Mouse (Mus musculus): ENCODE measurements around the gene Fen1. TPM values are rescaled to one million over a fixed set of nuclear protein-coding genes. Genes with fewer than 3 reads are reported as not detected.

Gene Fen1
- 1 to 10 TPM; 8.4 to 9.1 TPM for total RNA-seq (2021)
- long read RNA-seq, experiment 1, transcript Fen1-202 (2 exons, 2,100 nt), result minor isoform, 11 of 40 reads
- long read RNA-seq, experiment 1, transcript Fen1-201 (2 exons, 2,341 nt), result major isoform, 17 of 40 reads
- long read RNA-seq, experiment 1, transcript Fen1-203 (2 exons, 2,152 nt), result minor isoform, 11 of 40 reads
- long read RNA-seq, experiment 1, partial matches to known transcripts, result 0 of 40 reads
- long read RNA-seq, experiment 1, other reads (novel, unspliced or antisense), result 1 of 40 reads
- long read RNA-seq, experiment 2, transcript Fen1-202 (2 exons, 2,100 nt), result minor isoform, 11 of 32 reads
- long read RNA-seq, experiment 2, transcript Fen1-201 (2 exons, 2,341 nt), result major isoform, 20 of 32 reads
- long read RNA-seq, experiment 2, partial matches to known transcripts, result 0 of 32 reads
- long read RNA-seq, experiment 2, other reads (novel, unspliced or antisense), result 0 of 32 reads

- peak; percentile 89 for DNase-seq
Observed at GRCm38 (mm10) chr19:10203848-10204615, at the start of gene Fen1, which contains the start of gene Tmem258. Gene Fen1, minus strand, starts transcription at chr19:10204169. Gene Tmem258, plus strand, starts transcription at chr19:10204014.

DNA sequence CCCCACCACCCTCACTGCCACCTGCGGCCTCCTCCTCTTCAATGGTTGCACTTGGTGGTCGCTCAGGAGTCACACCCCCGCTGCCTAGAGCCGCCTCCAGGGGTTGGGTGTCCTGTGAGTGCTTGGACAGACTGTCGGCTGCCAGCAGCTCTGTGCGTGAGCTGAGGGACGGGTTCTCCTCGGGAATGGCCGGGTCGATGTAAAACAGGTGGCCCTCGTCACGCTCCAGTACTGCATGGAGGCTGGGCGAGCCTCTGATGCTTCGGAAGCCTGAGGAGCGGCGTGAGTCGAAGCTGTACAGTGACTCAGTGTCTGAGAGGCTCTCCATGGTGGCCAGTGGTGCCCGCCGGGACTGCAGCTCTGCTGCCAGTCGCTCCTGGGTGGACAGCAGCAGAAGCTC lies 44.2 kb upstream of the Fen1 start:
- DNase-seq, result no peak

- no peak for DNase-seq
Observed at GRCm38 (mm10) chr19:10247165-10247564, 43.2 kb upstream of the Fen1 start.

DNA sequence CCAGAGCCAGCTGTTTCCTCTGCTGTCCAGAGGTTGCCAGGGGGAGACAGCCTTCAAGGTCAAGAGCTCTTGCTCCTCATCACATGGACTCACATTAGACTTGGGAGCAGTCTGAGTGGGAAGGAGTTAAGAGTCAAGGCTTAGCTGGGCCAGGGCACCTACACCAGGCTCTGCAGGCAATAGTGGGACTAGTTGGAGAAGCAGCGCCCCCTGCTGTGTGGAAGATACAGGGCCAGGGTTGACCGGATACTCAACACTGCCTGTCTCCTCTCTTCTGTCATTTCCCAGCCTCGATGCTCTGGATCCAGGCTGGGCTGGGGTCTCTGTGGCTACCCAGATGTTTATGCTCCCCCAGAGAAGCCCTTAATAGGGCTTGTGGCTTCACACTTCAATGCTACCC lies 40.2 kb upstream of the Fen1 start:
- DNase-seq, result peak; percentile 64

DNA sequence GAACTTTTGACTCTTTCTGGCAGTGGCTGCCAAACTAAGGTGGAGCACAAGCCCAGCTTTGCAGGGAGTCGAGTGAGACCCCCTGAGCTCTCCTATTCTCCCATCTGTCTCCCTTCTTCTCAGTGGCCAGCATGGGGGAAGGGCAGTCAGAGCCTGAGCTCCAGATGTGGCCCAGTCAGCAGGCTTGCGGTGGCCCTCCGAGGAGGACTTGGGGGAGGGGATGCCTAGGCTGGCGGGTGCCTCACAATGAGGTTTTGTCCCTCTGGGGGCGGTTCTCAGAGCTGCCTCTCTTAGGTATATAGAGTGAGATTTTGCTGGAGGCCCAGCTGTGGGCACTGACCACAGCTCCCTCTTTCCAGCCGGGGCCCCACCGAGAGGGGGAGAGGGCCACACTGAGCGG lies 38.9 kb upstream of the Fen1 start:
- DNase-seq, result no peak

DNA sequence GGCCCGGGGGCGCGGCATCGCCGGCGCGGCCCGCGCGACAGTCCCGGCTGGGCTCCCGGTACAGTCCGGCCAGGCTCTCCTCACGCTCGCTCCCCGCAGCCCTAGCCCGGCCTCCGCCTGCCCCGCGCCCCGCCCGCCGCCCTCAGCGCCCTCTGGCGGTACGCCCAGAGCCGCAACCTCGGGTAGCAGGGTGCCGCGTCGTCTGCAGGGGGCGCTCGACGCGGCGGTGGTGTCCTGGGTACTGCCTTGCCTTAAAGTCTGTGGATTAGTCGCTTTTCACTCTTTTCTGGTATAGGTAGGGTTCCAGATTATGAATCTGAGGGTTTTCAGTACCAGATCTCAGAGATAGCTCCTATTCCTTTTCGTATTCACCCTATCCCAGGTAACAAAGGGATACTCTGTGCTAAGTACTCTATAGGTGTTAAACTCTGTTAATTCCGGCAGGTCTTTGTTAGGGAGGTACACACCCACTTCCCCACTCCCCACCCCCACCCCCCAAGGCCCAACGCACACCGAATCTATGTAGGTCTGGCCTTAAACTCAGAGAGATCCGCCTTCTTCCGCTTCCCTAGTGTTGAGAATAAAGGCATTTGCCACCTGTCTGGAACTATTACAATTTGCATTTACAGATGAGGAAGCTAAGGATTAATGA lies 36.8 kb upstream of the Fen1 start, which contains the start of gene Myrf:
Myrf (minus strand) TSS at position 95 of the 652 bp plus-strand sequence.
- peak; percentile 86 for DNase-seq

DNA sequence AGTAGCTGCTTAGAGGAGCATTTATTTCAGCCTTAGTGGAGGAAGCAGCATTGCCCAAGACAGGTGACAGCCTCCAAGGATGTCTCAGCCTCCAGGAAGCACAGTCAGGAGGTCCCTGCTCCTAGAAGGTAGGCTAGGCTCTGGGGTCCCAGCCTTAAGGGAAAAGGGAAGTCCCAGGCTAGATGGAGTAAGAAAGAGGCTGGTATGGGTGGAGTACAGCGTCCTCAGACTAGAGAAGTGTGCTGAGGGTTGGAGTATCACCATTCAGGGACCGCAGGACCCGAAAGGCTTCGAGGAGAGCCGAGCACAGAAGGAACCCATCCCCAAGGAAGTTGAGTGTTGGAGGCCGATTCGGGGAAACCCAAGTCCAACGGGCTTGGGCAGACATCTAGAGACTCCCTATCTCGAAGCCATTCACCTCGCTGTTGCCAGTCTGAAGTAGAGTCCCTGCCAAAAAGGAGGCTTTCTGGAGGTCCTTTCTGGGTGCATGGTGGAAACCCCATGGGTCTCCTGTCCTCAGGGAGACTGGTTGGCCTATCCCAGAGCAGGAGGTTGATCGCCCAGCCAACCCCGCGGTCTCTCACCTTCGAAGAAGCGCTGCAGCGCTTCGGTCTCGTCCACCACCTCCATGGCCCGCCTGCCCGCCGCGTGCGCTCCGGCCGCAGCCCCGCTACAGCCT lies 36.1 kb upstream of the Fen1 start:
- no peak for DNase-seq

DNA sequence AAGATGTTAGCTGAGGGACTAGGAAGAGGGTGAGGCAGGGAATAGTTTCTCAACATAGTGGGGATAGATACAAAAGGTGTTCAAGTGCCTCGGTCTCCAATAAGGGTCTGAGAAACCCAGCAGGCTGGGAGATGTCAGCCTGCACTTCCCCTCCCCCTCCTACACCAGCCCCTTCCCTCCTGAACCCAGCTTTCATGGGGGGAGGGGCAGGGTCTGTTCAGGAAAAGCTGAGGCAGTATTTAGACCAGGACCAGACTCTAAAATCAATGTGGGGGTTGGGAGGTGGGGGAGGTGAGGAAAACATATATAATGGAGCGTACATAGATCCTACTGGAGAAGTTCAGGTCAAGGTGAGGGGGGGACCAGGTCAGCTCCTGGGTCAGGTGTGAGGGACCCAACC lies 35.5 kb upstream of the Fen1 start:
- DNase-seq, result no peak

GRCm38 (mm10) chr19:10238477-10238876 lies 34.5 kb upstream of the Fen1 start:
- no peak for DNase-seq

DNA sequence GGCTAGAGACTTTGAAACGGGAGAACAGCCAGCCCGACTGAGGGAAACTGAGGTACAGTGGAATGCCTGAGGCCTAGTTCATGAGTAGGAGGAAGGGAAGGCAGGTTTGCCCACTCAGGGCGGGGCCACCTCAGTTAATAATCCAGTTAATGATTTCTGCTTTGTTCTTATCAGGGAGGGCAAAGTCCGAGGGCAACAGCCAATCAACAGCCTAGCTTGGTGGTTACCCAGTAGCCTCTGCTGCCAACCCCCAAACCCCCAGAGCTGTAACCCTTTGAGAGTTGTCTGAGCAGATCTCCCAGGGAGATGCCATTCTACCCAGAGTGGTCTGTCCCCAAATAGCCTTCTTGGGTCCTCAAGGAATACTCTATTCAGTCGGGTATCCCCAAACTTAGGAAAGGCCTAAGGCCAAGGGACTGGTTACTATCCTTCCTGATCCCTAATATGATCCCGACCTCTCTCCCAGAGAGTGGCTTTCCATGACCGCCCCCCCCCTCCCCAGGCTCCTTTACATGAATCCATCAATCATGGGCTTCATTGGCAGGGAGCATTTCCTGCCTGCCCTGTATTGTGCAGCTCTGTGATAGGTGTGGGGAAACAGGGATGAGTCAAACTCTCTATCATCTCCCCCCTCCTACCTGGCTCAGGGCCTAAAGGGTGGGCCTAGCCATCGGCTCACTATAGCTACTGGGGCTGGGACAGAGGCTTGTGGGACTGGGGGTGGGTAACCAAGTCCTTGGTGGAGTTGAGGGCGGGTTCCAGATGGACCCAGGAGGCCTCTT lies 32.0 kb upstream of the Fen1 start:
- no peak for DNase-seq

DNA sequence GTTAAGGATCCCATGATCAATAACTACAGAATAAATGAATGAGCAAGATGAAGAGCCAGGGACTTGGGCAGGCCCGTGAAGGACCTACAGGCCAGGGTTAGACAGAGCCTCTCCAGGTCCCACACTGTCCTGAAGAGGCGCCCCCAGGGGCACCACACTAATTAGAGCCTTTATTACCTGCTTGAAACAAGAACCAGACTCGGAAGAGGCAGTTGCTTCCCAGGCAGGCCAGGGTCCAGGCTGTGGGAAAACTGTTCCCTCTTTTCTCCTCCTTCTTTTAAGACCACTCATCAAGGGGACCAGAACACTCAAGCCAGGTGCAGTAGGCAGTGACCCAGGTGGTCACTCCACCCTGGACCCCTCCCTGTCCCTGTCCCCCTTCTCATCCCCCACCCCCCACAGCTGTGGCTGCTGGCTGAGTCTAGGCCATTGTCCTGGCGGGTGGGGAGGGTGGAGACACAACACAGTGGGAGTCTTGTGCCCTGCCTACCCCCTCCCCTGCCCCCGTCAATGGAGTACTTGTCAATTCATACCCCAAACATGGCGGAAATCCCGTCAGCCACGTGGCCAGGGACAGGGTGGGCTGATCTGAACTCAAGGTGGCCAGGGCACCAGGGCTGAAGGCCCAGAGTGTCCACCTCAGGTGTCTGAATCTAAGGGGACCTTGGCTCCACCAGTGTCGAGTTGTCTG lies 28.5 kb upstream of the Fen1 start:
- no peak for DNase-seq

DNA sequence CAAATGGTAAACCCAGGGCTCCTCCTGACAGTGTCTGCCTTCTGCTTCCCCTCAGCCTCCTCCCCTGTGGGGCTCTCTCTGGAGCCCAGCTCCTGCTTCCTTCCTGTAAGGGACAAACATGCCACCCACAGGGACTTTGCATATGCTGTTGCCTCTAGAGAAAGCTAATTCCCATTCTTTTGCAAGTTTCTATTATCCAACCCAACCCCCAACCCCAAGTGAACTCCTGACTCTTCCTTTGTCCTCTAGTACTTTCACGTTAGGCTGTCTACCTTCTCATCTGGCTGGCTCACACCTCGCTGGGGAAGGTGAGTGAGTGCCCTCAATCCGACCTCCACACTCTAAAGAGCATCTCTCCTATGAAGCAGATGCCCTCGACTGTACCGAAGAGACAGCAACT lies 27.9 kb upstream of the Fen1 start:
- no peak for DNase-seq

GRCm38 (mm10) chr19:10231016-10231415 lies 27.0 kb upstream of the Fen1 start:
- DNase-seq, result no peak

DNA sequence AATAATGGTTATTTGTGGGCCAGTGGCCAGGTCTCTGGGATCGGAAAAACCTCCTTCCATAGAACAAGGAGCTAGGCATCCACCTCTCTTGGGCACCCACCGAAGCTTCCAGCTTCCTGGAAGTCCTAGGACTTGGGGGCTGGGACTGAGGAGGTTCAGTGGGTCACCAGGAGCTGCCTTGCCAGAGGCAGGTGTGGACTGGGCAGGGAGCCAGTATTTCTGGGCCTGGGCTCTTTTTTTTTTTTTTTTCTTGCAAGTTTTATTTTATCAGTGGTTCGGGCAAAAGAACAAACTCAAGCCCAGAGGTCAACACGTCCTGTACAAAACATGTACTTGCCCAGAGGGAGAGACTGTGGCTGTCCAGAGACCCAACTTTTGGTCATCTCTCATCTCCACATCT lies 21.8 kb upstream of the Fen1 start:
- no peak for DNase-seq

DNA sequence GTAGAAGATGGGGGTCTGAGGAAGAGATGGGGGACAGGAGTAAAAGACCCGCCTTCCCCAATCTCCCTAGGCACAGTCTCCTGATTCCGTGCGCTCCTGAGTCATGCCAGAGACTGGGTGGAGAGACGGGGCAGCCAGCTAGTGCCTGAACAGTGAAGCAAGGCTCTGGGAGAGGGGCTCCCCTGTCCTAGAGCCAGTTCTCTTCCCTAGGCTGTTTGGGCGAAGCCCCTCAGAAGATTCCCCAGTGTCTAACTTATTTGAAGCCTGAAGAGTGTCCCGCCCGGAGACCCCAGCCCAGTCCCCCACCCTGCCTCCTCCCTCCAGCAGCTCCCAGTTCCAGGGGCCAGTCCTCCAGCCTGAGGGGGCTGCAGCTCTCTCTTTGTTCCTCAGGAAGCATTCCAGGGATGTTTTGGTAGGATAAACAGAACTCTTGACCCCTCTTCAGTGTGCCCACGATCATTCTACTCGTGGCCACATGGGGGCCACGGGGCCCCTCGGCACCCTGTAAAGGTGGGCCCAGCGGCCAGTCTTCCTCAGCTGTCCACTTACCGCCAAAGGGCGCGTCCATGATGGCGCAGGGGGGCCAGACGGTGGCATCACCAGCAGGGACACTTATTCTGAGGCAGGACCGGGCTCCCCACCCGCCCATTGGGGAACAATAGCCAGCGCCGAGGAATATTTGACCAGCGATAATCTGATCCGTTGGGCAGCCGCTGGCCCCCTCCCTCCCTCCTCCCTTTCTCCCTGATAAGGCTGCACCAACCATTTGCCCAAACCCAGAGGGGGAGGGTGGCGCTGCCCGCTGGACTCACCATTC lies 20.9 kb upstream of the Fen1 start:
- no peak for DNase-seq

GRCm38 (mm10) chr19:10223561-10223960 lies 19.6 kb upstream of the Fen1 start:
- DNase-seq, result no peak

- DNase-seq, result no peak
Observed at GRCm38 (mm10) chr19:10222656-10223055, 18.7 kb upstream of the Fen1 start.

GRCm38 (mm10) chr19:10221585-10221984 lies 17.6 kb upstream of the Fen1 start:
- DNase-seq, result no peak

DNA sequence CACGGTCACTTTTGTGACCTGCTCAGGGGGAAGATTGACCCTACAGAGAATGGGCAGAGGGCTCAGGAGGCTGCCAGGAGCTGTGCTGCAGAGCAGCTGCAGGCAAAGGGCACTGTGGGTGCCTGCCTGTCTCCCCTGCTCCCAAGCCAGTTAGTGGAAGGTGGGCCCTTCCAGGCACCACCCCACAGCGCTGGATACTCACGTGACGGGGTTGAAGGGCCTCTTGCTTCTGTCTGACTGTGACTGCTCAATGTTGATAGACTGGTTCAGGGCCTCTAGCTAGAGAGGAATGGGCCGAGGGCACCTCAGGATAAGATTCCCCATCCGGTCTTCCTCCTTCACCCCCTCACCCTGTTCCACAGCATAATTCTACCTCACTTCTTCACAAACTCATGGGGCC lies 15.6 kb upstream of the Fen1 start:
- no peak for DNase-seq

GRCm38 (mm10) chr19:10219108-10219507 lies 15.1 kb upstream of the Fen1 start:
- DNase-seq, result peak; percentile 45
